Mouse (Mus musculus) mouse embryonic stem cell (cell line): ENCODE data around the gene Fgfr2.

Experiments used
- in situ Hi-C, 2 experiments: fragments of 300-500 bp; cut with MboI; formaldehyde crosslinking; loops; 1 replicate in 1 of 2; 3 replicates in 1 of 2; pipeline ENCODE4 v1.14.3; 2019 to 2020; ENCODE audit warnings: low sequenced_read_pairs in 2 of 2, low pct_unique_long_range_greater_than_20kb in 1 of 2, mixed read lengths in 1 of 2; ENCODE audit not compliant: unreplicated experiment in 1 of 2

Fgfr2 gene

DNA sequence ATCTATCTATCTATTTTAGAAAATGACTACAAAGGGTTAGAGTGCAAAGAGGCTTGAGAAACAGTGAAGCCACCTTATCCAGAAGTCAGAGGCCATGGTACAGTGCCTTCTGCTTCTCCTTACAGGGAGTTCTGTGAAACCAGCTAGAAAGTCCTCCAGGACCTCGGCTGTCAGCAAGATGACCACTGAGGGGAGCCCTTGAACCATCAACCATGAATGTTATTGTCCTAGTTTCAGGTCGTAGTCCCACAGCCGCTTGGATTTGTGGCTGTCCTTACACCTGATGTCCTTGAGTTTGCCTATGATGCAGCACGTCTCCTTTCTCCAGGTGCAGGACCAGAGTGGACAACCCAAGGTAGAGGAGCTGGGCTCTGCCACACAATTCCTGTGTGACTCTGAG is 1225.9 kb downstream of the Fgfr2 start:
- in situ Hi-C loops, result loop anchor here (5.0 kb wide), 2 partner anchors 315 to 320 kb away; no protein-coding TSS in a partner anchor

DNA sequence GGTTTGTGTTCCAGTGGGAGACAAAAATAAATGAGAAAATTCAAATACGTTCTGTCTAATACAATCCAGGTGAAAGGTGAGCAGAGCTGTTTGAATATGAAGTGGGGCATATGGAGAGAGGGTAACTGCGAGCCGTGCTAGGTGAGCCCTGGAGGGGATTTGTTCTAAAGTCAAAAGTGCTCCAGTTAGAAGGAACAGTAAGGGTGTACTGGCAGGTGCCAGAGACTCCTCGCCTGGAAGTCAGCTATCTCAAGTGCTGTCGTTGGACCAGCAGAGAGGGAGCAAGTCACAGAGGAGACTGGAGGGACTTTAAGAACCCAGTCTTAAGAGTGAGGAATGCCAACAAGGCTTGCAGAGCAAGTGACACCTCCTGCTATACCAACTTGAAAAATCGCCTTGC is 1240.3 kb downstream of the Fgfr2 start:
- in situ Hi-C loops, result loop anchor here in 1 of 2 experiments (10.0 kb wide), 1 partner anchor 348 kb away; no protein-coding TSS in a partner anchor

DNA sequence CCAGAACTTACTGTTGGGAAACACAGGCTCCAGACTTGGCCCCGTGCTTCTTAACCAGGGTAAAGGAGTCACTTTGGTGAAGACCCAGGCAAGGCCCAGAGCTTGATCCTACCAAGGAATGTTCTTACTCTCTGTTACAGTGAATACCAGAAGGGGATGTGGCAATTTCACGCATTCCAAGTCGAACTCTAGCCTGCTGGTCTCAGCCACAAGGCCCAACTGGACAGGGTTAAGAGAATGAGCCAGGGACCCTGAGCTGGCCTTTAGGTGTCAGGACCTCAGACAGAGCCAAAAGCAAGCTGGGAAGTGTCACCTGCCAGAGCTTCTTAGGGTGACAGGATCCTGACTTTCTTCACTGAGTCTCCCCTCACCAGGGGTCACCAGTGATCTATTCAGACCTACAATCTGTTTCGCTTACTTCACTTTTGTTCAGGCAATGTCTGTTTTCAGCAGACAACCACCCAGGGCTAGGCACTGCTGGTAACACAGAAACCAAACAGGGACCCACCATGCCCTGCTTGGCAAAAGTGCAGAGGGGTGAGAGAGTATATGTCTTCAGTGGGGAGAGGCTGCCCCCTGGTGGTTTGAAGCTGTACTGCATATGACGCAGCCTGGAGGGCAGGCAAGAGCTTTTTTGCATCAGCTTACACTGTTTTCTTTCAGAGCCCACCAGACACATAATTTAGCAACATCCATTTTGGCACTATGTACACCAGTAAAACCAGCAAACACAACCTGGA is 1241.1 kb downstream of the Fgfr2 start:
- in situ Hi-C loops, result loop anchor here in 1 of 2 experiments (10.0 kb wide), 1 partner anchor 347 kb away; no protein-coding TSS in a partner anchor

DNA sequence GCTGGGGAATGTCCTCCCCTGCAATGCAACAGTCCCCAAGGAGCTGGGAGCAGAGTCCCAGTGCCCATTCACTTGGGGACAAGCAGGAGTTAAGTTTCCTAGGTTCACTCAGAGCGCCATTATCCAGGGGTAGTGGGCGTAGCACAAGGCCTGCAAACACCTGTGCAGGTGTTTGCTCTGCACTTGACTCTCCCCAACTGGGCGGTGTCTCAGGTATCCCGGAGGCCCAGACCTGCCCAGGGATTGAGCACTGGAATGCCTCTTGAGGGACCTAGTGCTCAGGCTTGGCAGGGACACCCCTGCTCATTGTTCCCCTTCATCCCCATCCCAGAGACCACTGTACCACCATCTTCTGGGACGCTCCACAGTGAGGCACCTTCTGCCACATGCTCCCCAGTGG is 1243.0 kb downstream of the Fgfr2 start:
- in situ Hi-C loops, result loop anchor here in 1 of 2 experiments (10.0 kb wide), 1 partner anchor 345 kb away; no protein-coding TSS in a partner anchor

DNA sequence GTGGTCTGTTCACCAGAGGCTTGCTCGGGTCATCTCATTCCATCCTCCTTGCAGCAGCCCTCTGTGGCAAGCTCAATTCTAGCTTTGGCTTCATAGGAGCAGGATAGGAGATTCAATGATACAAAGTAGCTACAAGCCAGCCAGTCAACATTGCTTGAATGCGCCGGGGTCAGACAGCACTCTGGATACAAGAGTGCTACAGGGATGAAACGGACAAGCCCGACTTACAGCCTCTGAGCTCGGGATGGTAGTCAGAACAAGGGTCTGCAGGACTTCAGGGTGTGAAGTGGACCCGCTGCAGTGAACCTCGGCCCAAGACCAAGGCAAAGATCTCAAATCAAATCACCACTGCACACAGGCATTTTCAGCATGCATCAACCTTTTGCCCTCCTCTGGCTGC is 1244.3 kb downstream of the Fgfr2 start:
- in situ Hi-C loops, result loop anchor here in 1 of 2 experiments (10.0 kb wide), 1 partner anchor 414 kb away; no protein-coding TSS in a partner anchor

DNA sequence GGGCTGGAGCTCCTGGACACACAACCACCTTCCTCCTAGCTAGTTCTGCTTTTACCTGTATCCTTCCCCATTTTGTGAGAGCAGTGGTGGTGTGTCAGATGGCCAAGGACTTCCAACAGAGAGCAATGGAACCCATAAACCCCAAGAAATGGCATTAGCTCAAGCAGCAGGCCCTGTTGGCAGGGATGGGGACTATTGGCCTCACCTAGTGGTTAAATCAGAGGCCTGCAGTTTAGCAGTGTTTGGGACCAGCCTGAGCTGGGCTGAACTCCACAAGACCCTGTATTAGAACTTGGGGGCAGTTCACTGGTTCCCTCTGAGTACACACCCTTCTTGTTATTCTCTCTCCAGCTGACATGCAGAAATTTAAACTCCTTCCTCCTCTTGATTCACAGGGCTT is 1262.0 kb downstream of the Fgfr2 start:
- in situ Hi-C loops, result no loop called here

DNA sequence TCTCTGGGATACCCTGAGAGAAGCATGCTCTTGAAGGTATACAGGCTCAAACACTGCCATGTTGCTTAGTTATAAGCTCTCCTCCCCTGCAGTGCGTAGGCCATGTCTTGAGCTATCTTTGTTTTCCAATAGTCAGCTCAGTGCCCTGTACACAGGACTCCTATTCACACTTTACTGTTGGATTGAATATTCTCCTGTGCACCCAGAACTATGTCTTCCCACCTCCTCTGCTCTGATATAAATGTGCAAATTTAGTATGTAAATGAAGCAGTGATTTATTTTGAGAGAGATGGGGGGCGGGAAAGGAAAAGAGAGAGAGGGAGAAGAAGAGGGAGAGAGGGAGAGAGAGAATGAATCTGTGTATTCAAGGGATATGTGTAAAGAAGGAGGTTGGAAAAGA is 1267.5 kb downstream of the Fgfr2 start:
- in situ Hi-C loops, result no loop called here

DNA sequence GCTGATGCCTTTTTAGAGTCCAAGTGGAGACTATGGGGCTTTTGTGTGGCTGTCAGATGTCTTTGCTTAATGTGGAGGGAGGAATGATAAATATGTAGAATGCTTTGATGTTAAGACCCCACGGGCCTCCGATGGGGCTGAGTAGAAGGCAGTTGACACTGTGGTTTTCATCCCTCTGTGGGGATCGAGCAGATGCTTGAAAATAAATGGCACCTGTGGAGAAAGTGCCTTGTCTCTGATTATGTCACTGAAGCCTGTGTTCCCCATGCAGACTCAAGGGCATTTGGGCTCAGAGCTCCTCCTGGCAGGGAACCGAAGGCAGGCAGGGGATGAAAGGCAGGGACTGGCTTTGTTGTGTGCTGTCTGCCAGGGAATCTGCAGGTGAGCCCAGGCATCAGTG is 1272.6 kb downstream of the Fgfr2 start:
- in situ Hi-C loops, result no loop called here

DNA sequence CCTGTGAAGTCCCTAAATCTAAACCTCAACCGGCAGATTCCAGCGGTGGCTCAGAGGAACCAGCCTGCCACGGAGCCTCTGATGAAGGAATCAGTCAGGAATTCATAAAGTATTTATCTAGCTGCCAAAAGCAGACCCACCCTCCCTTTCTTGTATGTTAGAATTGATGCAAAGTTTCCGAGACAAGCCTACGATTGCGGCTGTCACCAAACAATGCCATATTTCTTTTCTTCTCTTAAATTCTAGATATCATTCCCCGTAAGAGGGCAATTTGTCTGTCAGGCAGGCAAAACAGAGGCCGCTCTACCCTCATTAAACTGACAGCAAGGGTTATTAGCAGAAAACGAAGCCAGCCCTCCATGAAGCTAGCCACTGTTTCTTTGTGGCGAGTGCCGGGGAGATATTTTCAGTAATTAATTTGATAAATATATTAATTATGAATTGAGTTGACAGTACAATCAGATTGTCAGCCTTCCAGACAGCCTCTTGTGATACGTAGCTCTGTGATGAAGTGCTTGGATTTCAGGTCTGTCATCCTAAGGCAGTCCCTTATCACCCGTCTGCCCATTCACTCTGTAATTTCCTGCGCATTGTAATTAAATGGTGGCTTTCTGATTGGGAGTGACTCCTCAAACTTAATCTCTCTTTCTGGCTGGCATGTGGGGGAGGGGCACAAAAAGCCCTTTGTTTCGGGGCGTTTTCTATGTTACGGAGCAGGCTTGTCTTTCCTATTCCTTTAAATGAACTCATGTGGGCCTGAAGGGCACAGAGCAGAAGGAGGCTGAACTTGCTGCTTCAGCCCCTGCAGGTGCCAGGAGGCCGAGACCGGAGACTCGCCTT is 1276.9 kb downstream of the Fgfr2 start:
- in situ Hi-C loops, result no loop called here

DNA sequence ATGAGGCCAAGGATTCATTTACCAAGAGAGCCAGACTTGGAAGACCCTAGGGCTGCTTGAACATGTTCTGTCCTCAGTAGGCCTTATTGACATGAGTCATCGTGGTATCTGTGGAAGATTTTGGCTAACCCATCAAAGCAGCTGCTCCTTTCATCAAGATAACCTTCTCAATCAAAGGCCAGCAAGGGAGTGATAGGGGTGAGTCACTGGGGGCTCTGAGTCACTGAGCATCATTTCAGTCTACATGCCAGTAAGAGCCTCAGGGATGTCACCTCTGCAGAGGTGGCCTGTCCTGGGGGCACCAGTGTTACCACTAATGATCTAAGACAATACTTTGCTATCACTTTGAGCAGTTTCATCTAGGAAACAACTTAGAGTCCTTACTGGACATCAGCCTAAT is 1292.9 kb downstream of the Fgfr2 start:
- in situ Hi-C loops, result no loop called here

DNA sequence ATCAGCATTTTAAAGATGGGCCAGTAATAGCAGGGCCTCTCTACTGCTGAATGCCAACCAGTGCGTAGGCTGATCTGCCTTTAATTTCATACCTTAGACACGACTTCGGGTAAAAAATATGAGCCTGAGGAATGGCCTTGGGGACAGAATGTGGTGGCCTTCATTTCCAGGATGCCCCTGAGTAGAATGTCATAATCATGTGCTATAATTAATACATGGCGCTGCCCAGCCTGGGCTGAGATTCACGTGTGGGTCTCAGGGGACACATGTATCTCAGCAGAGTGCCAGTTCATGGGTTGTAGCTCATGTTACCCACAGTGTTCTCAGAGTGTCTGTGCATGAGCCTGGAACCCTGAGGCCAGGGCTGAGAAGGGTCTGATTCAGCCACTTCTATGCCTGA is 1296.3 kb downstream of the Fgfr2 start:
- in situ Hi-C loops, result no loop called here

DNA sequence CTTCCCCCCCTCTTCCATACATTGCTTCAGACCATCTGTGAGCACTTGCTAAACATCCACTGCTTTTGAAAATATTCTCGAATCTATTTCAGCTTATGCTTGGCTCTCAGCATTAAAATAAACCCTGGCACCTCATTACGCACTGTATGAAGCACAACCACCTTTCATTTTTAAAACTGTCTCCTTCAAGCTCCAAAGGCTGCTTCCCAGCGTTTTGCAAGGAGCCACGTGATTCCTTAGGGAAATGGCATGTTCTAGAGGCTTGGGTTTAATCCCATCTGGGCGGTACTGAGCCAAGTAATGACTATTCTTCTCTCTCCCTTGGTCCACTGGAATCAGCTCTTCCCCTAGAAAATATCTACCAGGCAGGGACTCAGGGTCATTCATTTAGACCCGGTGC is 1305.2 kb downstream of the Fgfr2 start:
- in situ Hi-C loops, result no loop called here

DNA sequence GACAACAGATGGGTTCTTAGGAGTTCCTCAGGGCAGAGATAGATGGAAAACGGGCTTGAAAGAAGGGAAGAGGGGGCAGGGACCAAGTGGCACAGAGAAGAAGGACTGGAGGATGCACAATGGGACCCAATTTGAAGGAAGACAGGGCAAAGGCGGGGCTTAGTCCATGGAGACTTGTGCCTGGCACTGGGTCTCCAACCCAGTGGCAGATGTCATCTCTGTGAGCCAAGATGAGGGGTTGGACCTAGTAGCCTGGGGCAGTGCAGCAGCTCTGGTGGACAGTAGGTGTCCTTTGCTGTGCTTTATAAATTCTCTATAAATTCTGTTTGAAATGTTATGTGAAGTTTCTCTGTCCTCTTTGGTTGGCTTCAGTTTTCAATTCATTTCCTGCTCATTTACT is 1306.5 kb downstream of the Fgfr2 start:
- in situ Hi-C loops, result no loop called here

DNA sequence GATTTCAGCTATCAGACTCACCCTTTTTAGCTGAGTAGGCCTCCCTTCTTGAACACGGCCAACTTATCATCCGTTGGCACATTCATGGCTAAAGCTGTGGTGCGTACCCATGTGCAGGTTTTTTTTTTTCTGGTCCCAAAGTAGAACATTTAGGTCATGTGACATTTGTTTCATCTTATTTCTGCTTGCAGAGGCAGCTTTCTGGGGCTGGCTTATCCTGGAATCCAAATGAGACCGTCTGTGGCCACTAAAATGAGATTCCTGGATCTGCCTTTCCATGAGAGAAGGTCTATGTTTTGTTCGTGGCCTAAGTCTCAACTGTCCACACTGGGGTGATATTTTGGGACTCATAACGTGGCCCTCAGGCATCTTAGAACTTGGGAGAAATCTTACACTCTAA is 1311.0 kb downstream of the Fgfr2 start:
- in situ Hi-C loops, result no loop called here

DNA sequence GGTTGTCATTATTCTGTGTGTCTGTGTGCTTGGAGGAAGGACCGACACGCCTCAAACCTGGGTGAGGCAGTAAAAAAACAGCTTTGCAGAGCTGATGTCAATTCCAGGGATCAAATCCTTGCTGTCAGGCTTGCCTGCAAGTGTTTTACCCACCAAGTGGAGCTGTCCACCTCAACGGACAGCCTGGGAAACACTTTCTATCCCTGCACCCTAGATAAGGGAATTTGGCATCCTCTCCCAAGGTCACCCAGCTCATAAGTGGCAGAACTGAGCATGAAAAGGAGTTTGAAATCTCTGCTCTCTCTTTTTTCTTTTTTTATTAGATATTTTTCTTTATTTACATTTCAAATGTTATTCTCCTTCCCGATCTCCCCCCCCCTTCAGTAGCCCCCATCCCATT is 1312.2 kb downstream of the Fgfr2 start:
- in situ Hi-C loops, result no loop called here

DNA sequence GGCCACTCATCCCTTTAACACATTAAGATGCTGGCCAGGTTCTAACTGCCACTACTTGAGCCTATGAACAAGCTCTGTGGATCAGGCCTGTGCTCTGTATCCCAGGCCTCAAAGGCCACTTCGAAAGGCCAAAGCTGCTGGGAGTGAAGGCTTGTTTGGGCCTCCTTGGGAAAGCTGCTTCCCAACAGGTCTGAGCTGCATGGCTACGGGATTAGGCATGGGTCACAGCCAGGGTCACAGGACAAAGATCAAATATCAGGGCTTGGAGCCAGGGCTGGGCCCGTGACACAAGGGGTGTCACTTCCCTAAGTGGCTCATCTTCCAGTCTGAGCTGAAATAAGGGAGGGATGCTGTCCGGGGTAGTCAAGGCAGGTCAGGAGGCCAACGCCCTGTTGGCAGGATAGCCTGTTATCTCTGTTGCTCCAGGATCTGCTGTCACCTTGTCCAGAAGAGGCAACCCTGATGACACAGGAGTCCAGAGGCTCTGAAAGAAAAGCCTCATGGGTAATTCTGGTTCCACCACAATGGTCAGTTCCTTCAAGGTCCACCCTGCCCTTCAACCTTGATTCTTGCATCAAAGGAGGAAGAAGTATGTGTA is 1313.5 kb downstream of the Fgfr2 start:
- in situ Hi-C loops, result no loop called here

DNA sequence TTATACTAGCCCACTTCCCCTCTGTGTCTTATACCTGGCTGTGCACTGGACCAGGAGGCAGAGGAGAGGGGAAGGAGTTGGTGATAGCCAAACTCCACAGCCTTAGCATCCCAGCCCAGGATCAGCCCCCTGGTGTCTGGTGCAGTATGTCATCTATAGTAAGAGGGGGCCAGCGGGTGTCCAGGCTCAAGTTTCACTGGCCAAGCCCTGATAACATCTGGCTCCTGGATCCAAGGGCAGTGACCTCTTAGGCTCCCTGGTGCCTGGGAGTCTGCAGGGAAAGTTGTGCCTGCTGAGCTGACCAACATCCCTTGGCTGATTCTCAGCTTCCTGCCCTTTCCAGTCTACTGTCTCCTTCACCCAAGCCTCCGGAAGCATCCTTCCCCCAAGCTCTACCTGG is 1315.9 kb downstream of the Fgfr2 start:
- in situ Hi-C loops, result no loop called here

DNA sequence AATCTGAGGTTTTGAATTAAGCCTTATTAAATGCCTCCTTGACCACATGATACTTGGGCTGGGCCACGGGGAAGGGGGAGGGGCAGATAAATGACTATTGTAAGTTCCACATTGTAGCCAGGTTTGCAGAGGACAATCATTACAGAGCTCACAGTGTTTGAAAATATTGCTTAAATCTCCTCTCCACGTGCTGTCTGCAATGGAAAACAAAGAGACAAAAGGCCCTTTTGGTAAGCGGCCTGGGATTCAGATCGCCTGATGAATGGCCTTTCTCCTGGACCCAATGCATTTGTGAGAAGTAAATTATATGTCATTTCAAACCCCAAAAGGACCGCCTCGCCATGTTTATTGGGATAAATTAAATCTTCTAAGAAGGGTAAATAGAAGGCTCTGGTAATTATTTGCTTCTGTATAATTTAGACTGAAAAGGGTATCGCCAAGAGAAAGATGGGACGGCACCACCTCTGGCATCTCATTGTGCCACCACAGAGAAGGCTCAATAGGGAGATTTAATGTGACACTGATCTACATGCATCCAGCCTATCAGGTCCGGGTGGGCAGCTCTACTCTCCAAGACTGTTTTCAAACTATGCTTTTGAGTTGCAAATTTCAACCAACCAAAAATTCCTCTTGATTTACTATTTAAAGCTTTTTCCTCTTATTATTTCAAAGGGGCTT is 1317.5 kb downstream of the Fgfr2 start:
- in situ Hi-C loops, result no loop called here
